Mouse (Mus musculus) thymus, postnatal 4 days (tissue): ENCODE measurements around the gene Ncapd3.
A peak's percentile ranks its signal among the peaks of the same experiment; 100 is the strongest.

ENCODE experiments used
- DNase-seq: peaks from one replicate; pipeline ENCODE4 v3.0.0; 2021

Ncapd3 gene

DNA sequence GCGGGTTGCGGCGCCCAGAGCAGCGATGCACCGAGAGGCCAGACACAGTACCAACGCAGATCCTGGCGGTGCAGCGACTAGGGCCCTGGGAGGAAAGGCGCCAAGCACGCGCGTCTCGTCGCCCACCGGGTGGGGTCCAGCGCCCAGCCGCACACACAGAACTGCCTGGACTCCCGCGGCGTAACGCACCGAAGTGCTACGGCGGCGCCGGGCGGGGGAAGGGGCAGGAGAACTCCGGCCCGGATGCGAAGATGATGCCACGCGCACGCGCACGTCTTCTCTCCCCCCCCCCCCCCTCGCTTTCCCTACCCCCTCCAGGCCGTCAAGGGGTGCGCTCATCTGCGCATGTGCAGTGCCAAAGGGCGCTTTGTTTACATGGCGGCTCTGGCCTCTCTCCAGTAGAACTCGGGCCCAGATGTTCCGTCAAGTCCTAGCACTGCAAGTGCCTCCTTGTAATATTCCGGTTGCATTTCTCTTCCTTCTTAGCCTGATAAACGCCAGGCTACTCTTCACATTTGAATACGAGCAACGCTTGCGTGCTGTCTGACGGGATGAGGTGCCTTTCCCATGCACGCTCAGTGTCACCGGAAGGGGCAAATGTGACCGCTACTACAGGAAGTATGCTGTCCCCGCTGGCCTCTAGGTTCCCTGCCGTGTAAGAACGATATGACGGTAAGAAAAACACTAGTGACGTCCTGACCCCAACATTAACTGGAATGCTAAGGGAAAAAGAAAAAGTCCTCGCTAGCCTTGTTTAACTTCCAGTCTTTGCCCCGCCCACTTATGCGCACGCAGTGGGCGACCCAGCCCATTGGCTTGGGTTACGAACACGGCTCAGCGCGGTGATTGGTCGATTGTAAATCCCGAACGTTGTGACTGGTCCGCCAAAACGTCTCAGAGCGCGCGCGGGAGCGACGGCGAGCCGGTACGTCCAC is at the start of gene Ncapd3, which contains the start of gene Vps26b:
Gene Ncapd3 (plus strand): TSS at position 348 of the 935 bp plus-strand sequence.
Gene Vps26b (minus strand): TSS at position 238 of the 935 bp plus-strand sequence.
- DNase-seq, result peak; percentile 97

DNA sequence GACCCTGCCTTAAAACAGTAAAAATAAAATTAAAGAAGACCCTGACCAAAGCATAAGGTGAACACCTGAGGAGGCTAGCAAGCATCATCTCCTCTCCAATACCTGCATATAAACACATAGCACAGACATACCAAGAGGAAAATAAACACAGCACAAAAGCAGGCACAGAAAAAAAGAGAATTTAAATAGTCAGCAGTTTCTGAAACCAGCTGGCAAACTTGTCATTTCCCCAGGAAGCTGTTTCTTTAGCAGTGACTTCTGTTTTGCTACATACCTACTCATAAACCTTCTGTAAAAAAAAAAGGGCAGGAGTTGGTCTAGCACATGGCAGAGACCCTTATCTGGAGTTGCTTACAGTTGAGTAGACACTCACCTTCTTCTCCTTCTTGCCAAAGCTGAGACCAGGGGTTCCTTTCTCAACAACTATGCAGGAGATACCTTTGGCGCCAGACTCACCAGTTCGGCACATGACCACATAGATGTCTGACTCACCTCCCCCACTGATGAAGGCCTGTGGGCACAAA is 44.8 kb upstream of the Ncapd3 start:
- DNase-seq, result no peak

DNA sequence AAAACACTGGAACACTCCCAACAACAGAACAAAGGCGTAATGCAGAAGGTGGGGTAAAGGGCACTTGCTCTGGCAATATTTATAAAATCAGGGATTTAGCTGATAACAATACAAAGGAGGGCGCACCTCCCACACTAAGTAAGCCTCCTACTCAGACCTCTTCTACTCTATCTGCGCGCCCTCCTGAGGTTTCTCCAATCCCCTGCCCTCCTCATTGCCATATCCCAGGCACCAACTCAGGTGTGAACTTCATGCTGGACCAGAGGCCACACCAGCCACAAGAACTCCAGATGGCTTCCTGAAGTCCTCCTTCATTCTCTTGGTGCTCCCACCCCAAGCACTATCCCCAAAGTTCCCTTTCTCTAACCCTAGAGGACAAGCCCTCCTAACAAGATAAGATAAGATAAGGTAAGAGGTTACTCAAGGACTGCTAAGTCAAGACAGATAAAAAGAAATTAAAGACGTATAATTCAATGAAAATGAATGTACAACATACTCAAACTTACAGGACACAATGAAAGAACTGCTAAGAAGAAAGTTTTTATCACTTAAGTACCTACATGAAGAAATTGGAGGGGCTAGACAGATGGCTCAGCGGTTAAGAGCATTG is 44.2 kb upstream of the Ncapd3 start:
- no peak for DNase-seq

DNA sequence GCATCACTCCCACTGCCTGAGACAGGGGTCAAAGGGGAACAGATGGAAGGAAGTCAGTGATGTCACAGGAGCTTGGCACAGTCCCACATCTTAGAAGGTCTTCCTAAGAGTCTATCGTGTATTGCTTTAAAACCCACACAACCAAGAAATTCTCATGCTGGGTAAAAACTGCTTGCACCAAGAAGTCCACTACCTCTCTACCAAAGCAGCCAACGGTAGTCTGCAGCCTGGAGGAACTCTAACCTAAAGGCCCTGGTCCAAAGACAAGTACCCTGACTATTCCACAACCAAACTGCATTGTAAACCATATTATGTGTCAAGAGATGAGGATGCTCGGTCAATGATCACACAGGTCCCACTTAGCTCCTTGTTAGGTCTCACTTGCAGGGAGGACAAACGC is 39.8 kb upstream of the Ncapd3 start:
- no peak for DNase-seq

DNA sequence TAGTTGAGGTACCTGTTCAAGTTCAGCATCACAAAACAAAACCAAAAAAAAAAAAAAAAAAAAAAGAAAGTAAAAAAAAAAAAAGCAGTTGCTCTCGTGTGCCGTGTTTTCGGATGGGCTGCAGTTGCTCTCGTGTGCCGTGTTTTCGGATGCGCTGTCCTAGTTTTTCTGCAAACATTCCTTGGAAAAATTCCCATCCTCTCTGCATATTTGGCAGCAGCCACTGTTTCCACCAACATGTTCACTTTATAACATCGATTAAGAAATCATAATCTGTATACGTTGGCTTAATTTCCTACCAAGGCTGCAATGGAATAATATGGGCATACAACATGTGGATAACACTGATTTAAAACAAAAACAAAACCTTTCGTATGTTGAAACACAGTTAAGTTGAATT is 36.9 kb upstream of the Ncapd3 start:
- DNase-seq, result no peak

DNA sequence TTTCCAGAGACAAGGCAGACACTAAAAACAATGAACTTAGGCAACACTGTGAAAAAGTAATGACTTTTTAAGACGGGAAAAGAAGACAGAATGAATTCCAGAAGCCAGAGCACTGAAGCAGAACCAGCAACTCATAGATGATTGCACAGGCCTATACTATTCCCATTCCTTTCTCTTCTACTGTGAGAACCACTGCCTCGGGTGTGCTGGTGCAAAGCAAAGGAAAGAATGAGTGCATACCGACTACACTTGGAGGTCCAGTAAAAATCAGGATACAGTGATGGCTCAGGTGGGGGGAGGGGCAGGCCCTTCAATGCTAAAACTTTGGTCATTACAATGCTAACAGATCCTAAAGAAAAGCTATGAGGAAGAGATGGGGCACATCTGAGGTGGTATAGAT is 36.1 kb upstream of the Ncapd3 start:
- DNase-seq, result no peak

DNA sequence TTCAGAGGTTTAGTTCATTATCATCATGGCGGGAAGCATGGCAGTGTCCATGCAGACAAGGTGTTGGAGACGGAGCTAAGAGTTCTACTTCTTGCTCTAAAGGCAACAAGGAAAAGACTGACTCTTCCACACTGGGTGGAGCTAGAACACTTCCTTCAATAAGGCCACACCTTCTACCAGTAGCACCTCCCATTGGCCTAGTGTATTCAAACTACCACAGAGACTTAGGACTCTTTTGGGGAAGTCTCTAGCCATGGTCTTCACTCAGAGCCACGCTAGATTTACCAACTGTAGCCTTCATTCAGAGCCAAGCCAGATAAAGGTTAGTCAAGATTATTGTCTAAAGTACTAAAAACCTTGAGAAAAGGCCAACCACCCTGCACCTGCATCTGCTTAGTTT is 32.9 kb upstream of the Ncapd3 start:
- DNase-seq, result no peak

DNA sequence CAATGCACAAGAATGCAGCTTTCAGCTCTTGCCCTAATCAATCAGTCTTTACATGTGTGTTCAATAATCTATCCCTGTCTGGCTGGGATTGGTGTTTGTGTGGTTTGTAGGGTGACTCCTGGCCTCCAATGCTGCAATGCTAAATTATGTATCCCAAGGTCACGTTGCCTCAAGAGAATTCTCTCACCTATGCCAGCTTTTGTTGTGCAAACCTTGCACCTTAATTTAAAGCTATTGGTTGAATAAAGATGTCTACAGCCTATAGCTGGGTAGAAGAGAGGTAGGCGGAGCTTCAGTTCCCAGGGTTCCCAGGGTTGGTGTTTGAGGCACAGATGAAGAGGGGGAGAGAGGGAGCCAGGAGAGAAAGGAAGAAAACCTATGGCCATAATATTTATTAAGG is 32.5 kb upstream of the Ncapd3 start:
- DNase-seq, result no peak

DNA sequence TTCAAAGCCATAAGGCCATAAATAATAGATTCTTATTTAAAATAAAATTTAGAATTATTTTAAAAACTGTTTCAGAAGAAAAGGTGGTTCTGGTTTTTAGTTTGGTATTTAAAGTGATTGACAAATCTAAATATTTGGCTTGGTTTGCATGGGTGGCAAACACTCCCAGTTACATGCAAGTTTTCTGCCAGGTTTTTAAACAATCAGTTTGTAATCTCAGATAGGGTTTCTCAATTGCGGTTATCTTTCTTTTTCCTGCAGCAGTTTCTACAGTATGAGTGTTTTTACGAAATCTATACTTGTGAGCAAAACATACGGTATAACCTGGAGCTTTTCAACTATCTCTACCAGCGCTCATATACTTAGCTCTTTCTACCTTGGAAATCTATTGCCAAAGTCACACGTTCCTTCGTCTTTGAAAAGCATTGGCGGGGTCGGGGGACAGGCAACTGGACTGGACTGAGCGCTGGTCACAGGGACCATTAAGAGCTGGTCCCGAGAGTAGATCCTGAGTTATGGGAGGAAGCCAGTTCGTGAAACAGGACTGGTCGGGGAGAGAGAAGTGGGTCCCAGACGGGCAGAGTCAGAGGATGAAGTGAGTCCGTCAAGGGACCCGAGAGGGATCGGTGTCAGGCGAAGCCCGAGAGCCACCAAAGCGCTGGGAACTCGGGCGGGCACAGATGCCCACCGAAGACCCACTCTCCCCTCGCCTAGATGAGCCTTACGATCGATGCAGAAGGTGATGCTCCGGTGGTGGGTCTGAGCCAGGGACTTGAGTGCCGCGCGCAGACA is 31.1 kb upstream of the Ncapd3 start:
- no peak for DNase-seq

DNA sequence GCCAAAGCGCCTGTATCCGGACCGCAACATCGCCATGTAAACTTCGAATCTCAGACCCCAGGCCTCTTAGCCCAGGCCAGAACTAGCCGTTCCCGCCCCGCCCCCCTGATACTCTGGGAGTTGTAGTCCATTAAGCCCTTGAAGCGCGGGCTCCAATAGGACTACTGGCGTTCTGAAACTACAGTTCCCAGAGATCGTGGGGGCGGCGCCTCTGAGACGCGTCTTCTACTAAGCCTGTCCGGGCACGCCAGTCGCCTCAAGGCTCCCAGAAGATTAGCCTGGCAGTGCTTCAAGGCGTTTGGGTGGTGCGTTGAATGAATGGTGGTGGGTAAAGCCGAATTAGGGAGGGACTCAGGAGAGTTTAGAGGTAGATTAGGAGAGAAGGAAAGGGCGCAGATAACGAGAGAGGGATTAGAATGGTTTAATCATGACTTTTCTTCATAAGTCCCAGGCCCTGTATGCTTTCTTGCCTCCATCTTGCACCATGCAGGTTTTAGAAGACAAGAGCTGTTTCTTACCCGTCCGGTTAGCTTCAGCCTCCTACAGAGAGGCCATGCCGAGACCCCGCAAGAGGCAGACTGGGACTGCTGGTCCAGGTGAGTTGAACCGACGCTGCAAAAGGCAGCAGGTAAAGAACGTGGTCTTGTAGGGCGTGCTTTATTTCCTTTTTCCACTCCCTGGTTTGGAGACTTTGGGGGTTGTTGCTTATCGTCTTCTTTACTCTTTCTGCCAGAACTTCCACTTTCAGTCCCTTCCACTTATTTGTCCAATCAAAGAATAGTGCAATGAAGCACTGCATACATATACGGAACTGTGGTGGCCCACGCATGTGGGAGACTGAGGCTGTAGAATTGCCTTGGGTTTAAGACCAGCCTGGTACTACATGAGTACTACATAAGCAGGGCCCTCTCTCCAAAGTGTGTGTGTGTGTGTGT is 30.2 kb upstream of the Ncapd3 start, which contains the start of the genes Acad8 and Thyn1:
Gene Acad8 (minus strand): TSS at position 106 of the 935 bp plus-strand sequence.
Gene Thyn1 (plus strand): TSS at position 250 of the 935 bp plus-strand sequence.
- DNase-seq, result peak; percentile 95

DNA sequence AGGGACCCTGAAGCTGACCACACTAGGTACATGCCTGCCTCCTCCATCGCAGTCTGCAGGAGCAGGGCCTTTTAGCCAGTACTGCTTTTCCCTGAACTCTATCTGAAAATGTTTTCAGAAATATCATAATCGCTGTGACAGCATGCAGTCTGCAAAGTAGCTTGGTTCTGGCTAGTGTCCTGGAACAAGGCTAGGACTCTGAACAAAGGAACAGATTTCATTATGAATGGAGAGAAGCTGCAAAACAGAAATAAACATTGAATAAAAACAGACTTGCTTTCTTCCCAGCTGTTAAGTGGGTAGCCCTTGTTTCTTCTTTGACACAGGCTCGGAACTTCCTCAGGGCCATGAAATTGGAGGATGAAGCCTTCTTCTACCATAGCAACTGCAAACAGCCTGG is 24.7 kb upstream of the Ncapd3 start:
- DNase-seq, result no peak

DNA sequence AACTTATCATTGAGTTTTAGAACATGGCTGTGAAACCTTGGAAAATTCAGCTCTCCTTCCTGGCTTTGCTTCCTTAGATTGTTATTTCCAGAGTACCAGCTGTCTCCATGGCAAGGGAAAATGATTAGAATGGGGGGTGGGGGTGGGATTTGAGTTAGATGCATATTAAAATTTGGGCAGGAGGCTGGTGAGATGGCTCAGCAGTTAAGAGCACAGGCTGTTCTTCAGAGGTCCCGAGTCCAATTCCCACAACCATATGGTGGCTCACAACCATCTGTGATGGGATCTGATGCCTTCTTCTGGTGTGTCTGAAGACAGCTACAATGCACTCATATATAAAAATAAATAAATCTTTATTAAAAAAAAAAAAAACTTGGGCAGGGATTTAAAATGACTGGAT is 24.0 kb upstream of the Ncapd3 start:
- no peak for DNase-seq

DNA sequence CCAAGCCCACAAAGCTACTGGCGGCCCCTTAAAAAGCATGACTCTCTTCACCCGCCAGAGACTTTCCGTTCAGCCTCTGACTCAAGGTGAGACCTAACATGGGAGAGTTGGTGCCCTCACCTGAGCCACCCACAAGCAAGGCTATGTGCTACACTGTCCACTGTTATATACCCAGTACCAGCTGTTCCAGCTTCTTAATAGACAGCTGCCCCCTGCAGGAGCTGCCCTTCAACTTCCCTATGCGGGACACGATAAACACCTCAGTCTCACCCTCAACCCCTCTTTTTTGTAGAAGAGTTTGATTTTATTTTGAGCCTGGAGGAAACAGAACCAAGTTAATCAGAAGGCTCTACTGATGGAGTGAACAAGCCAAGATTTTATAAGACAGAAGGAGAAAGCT is 23.1 kb upstream of the Ncapd3 start:
- DNase-seq, result no peak

DNA sequence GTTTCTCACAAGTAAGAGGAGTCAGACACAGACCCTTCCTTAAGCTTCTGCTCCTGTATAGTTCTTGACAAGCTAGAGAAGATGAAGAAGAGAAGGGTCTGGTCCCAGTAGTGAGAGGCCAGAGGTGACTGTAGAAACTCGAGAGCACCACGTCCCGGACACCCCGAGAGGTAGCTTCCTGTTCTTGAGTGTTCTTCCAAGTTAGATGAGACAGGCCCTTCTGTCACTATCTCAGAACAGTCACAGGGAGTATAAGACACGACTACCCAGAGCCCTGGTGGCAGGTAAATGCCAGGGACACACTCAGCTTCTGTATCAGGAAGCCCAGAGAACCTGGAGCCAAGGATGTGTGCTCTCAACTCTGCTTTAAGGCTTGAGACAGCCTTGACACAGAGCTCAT is 20.7 kb upstream of the Ncapd3 start:
- DNase-seq, result no peak

DNA sequence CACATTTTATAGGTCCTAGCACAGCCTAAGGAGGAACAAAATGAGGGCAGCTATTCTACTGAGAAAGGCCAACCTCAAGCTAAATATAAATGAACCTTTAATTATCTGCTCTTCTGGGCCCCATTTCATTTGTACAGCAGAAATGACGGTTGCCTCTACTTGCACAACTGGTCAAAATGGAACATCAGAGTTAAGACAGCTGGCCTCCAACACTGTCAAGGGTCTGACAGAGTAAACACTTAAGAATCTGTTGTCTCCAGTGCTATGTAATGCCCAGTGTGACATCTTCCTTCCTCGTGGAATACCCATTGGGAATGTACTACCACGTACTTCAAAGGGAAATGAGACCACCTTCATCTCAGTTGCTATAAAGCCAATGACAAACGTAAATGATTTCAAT is 18.4 kb upstream of the Ncapd3 start:
- no peak for DNase-seq

DNA sequence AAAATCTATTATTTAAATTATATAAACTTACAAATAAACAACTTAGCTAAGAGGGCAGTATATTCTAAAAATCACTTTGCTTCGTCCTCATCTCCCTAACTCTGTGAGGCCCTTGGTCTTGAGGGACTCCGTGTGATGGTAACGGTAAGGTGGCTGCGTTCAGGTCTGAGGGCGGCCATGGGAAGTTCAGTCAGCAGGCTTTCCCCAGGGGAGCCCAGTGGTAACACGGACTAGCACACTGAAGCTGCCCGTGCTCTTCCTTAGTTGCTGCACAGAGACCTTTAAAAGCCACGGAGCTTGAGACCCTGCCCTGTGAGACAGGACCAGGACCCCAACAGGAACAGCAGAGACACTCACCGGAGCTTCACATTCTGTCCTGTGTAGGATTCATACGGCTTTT is 11.0 kb upstream of the Ncapd3 start:
- DNase-seq, result no peak

DNA sequence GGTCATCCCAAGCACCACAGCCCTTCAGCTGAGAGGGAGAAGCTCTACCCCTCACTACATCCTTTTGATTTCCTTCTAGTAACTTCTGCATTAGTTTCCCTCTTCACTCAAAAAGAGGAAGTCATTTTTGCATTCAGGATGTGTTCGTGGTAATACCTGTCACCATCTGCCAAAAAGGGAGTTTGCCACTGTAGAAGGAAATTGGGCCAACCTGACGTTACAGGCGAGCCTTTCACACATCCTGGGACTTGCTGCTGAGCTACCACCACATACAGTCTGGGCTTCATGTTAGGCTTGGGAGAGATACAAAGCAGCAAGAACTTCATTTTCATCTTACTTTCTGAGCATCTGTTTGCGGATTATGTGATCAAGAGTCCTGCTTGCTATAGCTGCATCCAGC is 6.3 kb upstream of the Ncapd3 start:
- DNase-seq, result no peak

DNA sequence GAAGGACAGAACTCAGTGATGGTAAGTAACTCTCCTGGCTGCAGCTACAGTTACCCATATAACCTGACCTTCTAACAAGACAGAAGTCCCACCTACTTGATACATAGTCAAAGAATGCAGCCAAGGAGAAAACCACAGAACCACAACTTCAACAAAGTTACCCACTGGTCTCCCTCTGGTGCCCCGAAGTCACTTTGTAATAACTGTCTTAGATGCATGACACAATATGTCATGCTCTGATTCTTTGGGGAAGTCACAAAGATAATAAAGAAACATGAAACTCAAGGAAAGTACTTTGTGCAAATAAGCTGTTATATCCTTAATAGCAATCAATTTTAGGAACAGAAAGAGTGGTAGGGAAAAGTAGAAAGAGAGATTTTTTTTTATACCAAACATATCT is 3.3 kb upstream of the Ncapd3 start:
- no peak for DNase-seq

DNA sequence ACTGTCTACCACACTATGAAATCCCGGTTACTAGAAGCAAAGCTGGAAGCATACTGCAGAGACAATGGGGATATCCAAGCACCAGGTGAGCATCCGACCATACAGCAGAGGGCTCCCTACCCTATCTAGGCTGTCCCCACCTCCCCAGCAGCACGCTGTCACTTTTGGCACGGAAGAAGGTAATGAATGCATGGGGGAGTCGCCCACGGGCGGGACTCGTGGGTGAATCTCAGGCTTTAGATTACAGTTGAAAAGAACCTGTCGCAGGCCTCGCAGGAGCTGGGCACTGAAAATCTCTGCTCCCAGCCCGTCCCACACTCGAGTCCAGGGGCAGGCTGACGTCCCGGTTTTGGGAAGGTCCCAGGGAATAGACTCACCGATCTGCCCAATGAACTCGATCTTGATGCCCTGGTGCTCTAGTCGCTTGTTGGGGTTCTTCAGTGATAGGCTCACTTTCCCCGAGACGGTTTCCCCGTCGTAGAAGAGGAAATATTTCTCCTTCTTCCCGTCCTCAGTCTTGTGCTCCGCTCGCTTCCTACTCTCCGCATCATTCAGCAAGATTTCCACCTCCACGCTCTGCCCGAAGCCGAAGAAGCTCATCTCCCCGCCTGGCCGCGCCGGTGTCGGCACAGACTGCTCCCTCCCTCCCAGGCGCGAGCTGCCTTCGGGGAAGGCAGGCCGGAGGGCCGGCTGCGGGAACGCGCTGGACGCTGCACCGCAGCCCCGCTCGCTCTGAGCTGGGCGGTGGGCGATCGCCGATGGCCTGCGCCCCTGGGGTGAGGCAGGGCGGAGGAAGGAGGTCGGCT is 750 bp upstream of the Ncapd3 start:
- peak; percentile 73 for DNase-seq

DNA sequence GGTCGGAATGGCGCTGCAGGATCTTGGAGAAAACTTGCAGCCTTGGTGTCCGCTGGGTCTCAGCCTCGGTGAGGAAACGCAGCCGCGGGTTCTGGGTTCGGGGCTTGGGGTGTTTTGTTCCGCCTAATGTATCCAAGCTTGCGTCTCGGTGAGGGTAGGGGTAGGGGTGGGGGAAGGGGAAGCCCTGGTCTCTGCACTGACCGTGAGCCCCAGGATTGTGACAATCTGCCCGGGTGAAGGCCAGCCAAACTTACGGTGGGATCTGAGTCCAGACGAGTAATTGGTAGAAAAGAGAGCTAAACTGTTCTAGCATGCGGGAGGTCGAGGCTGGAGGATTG is 757 bp downstream of the Ncapd3 start:
- DNase-seq, result no peak

DNA sequence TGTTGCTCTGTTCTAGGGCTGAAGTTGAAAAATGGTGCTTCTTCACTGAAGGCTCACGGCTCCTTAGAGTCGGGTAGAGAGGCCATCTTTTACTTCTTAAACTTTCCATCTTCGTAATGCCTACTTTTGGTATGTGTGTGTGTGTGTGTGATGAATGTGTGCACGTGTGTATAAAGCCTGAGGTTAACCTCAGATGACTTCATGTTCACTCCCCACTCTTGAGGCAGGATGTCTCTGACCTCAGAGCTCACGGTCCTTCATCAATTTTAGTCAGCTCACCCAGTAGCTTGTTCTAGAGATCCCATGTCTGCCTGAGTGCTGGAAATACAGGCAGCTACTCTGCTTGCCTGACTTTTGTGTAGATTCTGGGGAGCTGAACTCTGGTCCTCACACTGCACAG is 13.9 kb downstream of the Ncapd3 start:
- no peak for DNase-seq
